Mouse (Mus musculus) midbrain, embryonic 15.5 days (tissue): ENCODE measurements around the gene Cog1. TPM values are rescaled to one million over a fixed set of nuclear protein-coding genes. Genes with fewer than 3 reads are reported as not detected.
"Not testable (repeated sequence)": the region's sequence is repeated elsewhere in the genome, so short reads cannot be mapped to it uniquely, and the experiment has no call there.

Experiments used
- ATAC-seq: fragments of 200-750 bp; cut with Nextera tagmentation; replicated peaks from 2 replicates; pipeline ENCODE4 v1.8.0; 2017; ENCODE audit warnings: moderate TSS enrichment
- H3K27ac ChIP-seq: fragments of 300-500 bp; sonication (generic); 2 replicates; pipeline ENCODE4 v1.5.1; 2015; ENCODE audit warnings: mild to moderate bottlenecking, inconsistent platforms
- H3K27me3 ChIP-seq: fragments of 300-500 bp; sonication (generic); replicated peaks from 2 replicates; pipeline ENCODE4 v1.6.1; 2015; ENCODE audit warnings: inconsistent platforms
- H3K36me3 ChIP-seq: fragments of 300-500 bp; sonication (generic); replicated peaks from 2 replicates; pipeline ENCODE4 v1.6.1; 2015; ENCODE audit warnings: inconsistent platforms
- H3K4me1 ChIP-seq: fragments of 300-500 bp; sonication (generic); 2 replicates; pipeline ENCODE4 v1.6.1; 2015; ENCODE audit warnings: inconsistent platforms
- H3K4me2 ChIP-seq: fragments of 300-500 bp; sonication (generic); 2 replicates; pipeline ENCODE4 v1.6.1; 2015; ENCODE audit warnings: inconsistent platforms, mild to moderate bottlenecking, moderate library complexity
- H3K4me3 ChIP-seq: fragments of 300-500 bp; sonication (generic); 2 replicates; pipeline ENCODE4 v1.5.1; 2015; ENCODE audit warnings: mild to moderate bottlenecking, inconsistent platforms
- H3K9ac ChIP-seq: fragments of 300-500 bp; sonication (generic); 2 replicates; pipeline ENCODE4 v1.6.1; 2015; ENCODE audit warnings: mild to moderate bottlenecking, inconsistent platforms
- H3K9me3 ChIP-seq: fragments of 300-500 bp; sonication (generic); 2 replicates; pipeline ENCODE4 v1.6.1; 2016; ENCODE audit warnings: inconsistent platforms
- WGBS: fragments of 180-500 bp; shearing (Covaris S2); methylation state at CpG from one replicate; pipeline ENCODE4 v1.1.7; 2015; ENCODE audit warnings: mixed read lengths; 5-methylcytosine and 5-hydroxymethylcytosine counted together
- polyA plus RNA-seq: library from polyadenylated mRNA; unstranded; fragments of >200 nt; fragmentation: Nextera tagmentation; extraction: Ambion mirVana; gene quantifications from 2 replicates; pipeline ENCODE4 v1.2.1, GENCODE M21; 2015

Cog1 gene
- polyA plus RNA-seq, 1 experiment from 2014 or later, result 40.7 TPM

- ATAC-seq, result no peak
- Histone ChIP-seq H3K4me3 (no peak overlapping the region), H3K9ac (no peak overlapping the region), H3K4me1 (no peaks in the 10 kb centered on the region), H3K9me3 (no peaks in the 10 kb centered on the region), H3K36me3 (peaks cover 60% of the 10 kb centered on the region), H3K27me3 (no peaks in the 10 kb centered on the region), H3K27ac (no peak overlapping the region), H3K4me2 (no peak overlapping the region)
- WGBS, result 89% methylated on average over 8 of the region's 8 CpGs
Observed at GRCm38 (mm10) chr11:113658319-113658718, 9.3 kb downstream of the Cog1 start.

- H3K4me2 ChIP-seq, result no peak overlapping the region
- H3K9me3 ChIP-seq, result no peaks in the 10 kb centered on the region
- no peak for ATAC-seq
- H3K9ac ChIP-seq, result no peak overlapping the region
- peaks cover 62% of the 10 kb centered on the region for H3K36me3 ChIP-seq
- 93% methylated on average over 4 of the region's 4 CpGs for WGBS
- H3K27me3 ChIP-seq, result no peaks in the 10 kb centered on the region
- no peak overlapping the region for H3K27ac ChIP-seq
- no peak overlapping the region for H3K4me3 ChIP-seq
- no peaks in the 10 kb centered on the region for H3K4me1 ChIP-seq
Observed at GRCm38 (mm10) chr11:113658763-113659162, 9.8 kb downstream of the Cog1 start.

DNA sequence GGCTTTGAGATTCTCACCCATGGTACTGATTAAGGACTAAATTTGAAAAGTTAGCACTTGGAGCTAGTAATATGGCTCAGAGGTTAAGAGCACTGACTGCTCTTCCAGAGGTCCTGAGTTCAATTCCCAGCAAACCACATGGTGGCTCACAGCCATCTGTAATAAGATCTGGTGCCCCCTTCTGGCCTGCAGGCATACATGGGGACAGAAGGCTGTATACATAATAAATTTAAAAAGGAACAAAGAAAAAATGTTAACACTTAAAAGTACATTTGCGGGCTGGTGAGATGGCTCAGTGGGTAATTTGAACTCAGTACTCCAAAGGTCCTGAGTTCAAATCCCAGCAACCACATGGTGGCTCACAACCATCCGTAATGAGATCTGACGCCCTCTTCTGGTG, 11.2 kb downstream of the Cog1 start:
- H3K4me2 ChIP-seq, H3K4me1 ChIP-seq, H3K4me3 ChIP-seq, H3K27ac ChIP-seq, H3K9ac ChIP-seq, H3K27me3 ChIP-seq, ATAC-seq, H3K9me3 ChIP-seq: not testable (repeated sequence)
- WGBS, result 98% methylated on average over 3 of the region's 3 CpGs
- peaks cover 58% of the 10 kb centered on the region for H3K36me3 ChIP-seq

DNA sequence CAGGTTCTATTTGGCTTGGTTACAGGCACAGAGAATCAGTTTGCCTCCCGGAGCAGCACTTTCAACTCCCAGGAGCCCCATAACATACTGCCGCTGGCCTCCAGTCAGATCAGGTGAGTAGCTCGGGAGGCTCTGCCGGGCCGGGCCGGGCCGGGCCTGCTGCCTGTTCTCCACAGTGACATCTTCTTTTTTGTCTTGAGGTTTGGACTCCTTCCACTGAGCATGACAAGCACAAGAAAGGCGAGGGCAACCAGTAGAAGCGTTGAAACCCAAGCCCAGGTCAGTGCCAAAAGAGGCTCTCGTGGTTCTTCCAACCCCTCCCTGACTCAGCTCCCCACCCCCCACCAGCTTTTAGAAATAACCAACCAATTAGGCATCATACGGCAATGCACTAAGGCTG, 12.0 kb downstream of the Cog1 start:
- no peak overlapping the region for H3K9ac ChIP-seq
- WGBS, result 94% methylated on average over 11 of the region's 11 CpGs
- H3K36me3 ChIP-seq, result peaks cover 58% of the 10 kb centered on the region
- no peaks in the 10 kb centered on the region for H3K4me1 ChIP-seq
- ATAC-seq, result no peak
- H3K4me2 ChIP-seq, result no peak overlapping the region
- H3K27me3 ChIP-seq, result no peaks in the 10 kb centered on the region
- H3K9me3 ChIP-seq, result no peaks in the 10 kb centered on the region
- H3K4me3 ChIP-seq, result no peak overlapping the region
- no peak overlapping the region for H3K27ac ChIP-seq

- no peak for ATAC-seq
- Histone ChIP-seq H3K27me3 (no peaks in the 10 kb centered on the region), H3K27ac (no peak overlapping the region), H3K4me3 (no peak overlapping the region), H3K36me3 (peaks cover 50% of the 10 kb centered on the region), H3K9me3 (no peaks in the 10 kb centered on the region), H3K4me1 (no peaks in the 10 kb centered on the region), H3K4me2 (no peak overlapping the region), H3K9ac (no peak overlapping the region)
- WGBS, result 92% methylated on average over 18 of the region's 18 CpGs
Observed at GRCm38 (mm10) chr11:113661835-113662351, 12.9 kb downstream of the Cog1 start.

DNA sequence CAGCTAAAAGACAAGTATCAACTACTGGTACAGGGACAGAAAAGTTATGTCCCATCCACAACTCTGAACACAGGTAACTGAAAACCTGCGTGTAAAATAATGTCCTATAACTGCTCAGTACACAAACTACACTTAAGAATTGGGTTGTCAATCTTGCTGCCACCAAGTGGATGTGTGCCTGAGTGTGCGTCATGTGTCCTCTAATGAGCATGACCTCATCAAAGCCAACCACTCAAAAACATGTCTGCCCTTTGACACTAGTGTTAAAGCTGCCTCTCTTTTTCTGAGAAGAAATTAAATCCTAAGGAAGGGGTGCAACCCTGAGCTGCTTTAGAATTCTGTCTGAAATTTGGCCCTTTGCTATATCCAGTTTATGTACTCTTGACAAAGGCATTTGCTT, 15.3 kb downstream of the Cog1 start:
- H3K4me1 ChIP-seq, result no peaks in the 10 kb centered on the region
- H3K27me3 ChIP-seq, result no peaks in the 10 kb centered on the region
- no peaks in the 10 kb centered on the region for H3K9me3 ChIP-seq
- ATAC-seq, result no peak
- no peak overlapping the region for H3K4me2 ChIP-seq
- H3K27ac ChIP-seq, result no peak overlapping the region
- H3K36me3 ChIP-seq, result peaks cover 34% of the 10 kb centered on the region
- no peak overlapping the region for H3K4me3 ChIP-seq
- H3K9ac ChIP-seq, result no peak overlapping the region
- WGBS, result 63% methylated on average over 2 of the region's 2 CpGs

GRCm38 (mm10) chr11:113666205-113666604, 17.2 kb downstream of the Cog1 start:
- H3K36me3 ChIP-seq, result peaks cover 28% of the 10 kb centered on the region
- ATAC-seq, result no peak
- 87% methylated on average over 6 of the region's 6 CpGs for WGBS

DNA sequence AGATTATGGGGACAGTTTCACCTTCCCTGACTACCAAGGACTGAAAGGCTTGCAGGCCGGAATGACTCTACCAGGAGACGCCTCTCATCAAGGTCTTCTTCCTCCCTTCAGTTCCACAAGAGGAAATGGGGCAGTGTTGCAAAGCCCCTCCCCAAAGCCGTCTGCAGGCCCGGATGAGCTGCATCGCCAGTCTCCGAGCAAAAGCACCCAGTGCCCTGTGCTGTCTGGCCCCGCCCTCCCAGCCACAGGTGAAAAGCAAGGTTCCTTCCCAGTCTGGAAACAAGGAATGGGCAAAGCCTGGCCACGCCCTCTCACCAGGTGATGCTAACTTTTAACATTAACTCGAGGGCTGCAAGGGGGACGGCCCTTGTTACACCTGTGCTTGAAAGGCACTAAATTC, 17.7 kb downstream of the Cog1 start:
- H3K9me3 ChIP-seq, result no peaks in the 10 kb centered on the region
- no peak for ATAC-seq
- H3K4me1 ChIP-seq, result no peaks in the 10 kb centered on the region
- WGBS, result 66% methylated on average over 10 of the region's 10 CpGs
- H3K36me3 ChIP-seq, result peaks cover 23% of the 10 kb centered on the region
- H3K4me3 ChIP-seq, result no peak overlapping the region
- H3K4me2 ChIP-seq, result no peak overlapping the region
- H3K9ac ChIP-seq, result no peak overlapping the region
- no peak overlapping the region for H3K27ac ChIP-seq
- no peaks in the 10 kb centered on the region for H3K27me3 ChIP-seq

More at GRCm38 (mm10) chr11:113666205-113666604, 17.2 kb downstream of the Cog1 start:
- Histone ChIP-seq H3K4me2 (no peak overlapping the region), H3K27me3 (no peaks in the 10 kb centered on the region), H3K4me1 (no peaks in the 10 kb centered on the region), H3K9ac (no peak overlapping the region), H3K9me3 (no peaks in the 10 kb centered on the region), H3K4me3 (no peak overlapping the region), H3K27ac (no peak overlapping the region)

GRCm38 (mm10) chr11:113667122-113667521, 18.2 kb downstream of the Cog1 start:
- Histone ChIP-seq H3K4me3 (no peak overlapping the region), H3K9ac (no peak overlapping the region), H3K9me3 (no peaks in the 10 kb centered on the region), H3K27ac (no peak overlapping the region), H3K36me3 (peaks cover 18% of the 10 kb centered on the region), H3K4me1 (no peaks in the 10 kb centered on the region), H3K4me2 (no peak overlapping the region), H3K27me3 (no peaks in the 10 kb centered on the region)
- WGBS, result 71% methylated on average over 2 of the region's 2 CpGs
- ATAC-seq, result no peak

DNA sequence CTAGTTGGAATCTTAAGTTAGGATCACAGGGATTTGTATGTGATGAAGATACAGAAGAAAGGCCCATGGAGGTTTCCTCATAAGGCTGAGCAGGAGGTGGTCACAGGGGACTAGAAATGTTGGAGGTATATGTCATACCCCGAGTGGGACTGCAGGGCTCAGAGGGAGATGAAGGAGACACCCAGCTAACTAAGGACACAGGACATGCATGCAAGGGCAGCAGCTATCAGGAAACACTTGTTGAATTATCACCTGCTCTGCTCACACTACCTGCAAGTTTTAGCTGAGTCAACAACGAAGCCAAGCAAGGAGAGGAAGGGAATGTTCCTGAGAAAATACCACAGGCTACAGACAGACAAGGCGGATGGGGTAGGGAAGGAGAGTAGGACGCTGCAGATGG, 18.7 kb downstream of the Cog1 start:
- Histone ChIP-seq H3K9me3 (no peaks in the 10 kb centered on the region), H3K36me3 (peaks cover 13% of the 10 kb centered on the region; the same call in 1 of the 2 replicates), H3K4me3 (no peak overlapping the region), H3K4me1 (no peaks in the 10 kb centered on the region), H3K4me2 (no peak overlapping the region), H3K27me3 (no peaks in the 10 kb centered on the region), H3K9ac (no peak overlapping the region), H3K27ac (no peak overlapping the region)
- no peak for ATAC-seq
- whole genome bisulfite sequencing, result 92% methylated on average over 4 of the region's 4 CpGs

- Histone ChIP-seq H3K4me1 (no peaks in the 10 kb centered on the region), H3K36me3 (peaks cover 13% of the 10 kb centered on the region; the same call in 1 of the 2 replicates)
Observed at GRCm38 (mm10) chr11:113668857-113669256, 19.9 kb downstream of the Cog1 start.

DNA sequence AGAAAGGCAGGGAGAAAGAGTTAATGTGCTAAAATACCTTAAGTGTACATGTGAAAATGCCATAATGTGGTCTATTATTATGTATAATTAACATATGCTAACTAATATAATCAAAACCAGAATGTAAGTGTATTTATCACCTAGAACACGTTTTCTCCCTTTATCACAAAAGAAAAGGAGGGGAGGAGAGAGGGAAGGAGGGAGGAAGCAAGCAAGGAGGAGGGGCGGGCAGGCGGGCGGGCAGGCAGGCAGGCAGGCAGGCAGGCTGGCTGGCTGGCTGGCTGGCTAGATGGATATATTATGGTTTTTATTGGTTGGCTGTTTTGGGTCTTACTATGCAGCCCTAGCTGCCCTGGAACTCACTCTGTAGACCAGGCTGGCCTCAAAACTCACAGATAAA, 20.7 kb downstream of the Cog1 start:
- Histone ChIP-seq H3K4me3 (no peak overlapping the region), H3K4me1 (no peaks in the 10 kb centered on the region), H3K4me2 (no peak overlapping the region), H3K27ac (no peak overlapping the region), H3K9me3 (no peaks in the 10 kb centered on the region), H3K27me3 (no peaks in the 10 kb centered on the region), H3K9ac (no peak overlapping the region), H3K36me3 (peaks cover 8% of the 10 kb centered on the region; the same call in 1 of the 2 replicates)
- WGBS, result 84% methylated on average over 4 of the region's 4 CpGs
- no peak for ATAC-seq

More at GRCm38 (mm10) chr11:113668857-113669256, 19.9 kb downstream of the Cog1 start:
- H3K9ac ChIP-seq, result no peak overlapping the region
- no peak overlapping the region for H3K4me2 ChIP-seq
- 93% methylated on average over 5 of the region's 5 CpGs for WGBS
- H3K27me3 ChIP-seq, result no peaks in the 10 kb centered on the region
- no peaks in the 10 kb centered on the region for H3K9me3 ChIP-seq
- H3K27ac ChIP-seq, result no peak overlapping the region
- no peak for ATAC-seq
- no peak overlapping the region for H3K4me3 ChIP-seq

GRCm38 (mm10) chr11:113673614-113674013, 24.6 kb downstream of the Cog1 start:
- 92% methylated on average over 4 of the region's 4 CpGs for WGBS
- Histone ChIP-seq H3K4me1 (0 out of 2 replicates have a peak, but pooled peaks cover 3% of the 10 kb centered on the region), H3K4me2 (no peak overlapping the region), H3K9ac (no peak overlapping the region), H3K36me3 (peaks cover 13% of the 10 kb centered on the region; the same call in 1 of the 2 replicates), H3K9me3 (no peaks in the 10 kb centered on the region), H3K4me3 (no peak overlapping the region), H3K27me3 (no peaks in the 10 kb centered on the region), H3K27ac (no peak overlapping the region)
- no peak for ATAC-seq
